Mouse (Mus musculus) forebrain, embryonic 14.5 days (tissue): Measurements from ENCODE around the gene Inafm2. TPM values are rescaled to one million over a fixed set of nuclear protein-coding genes. Genes with fewer than 3 reads are reported as not detected.

ENCODE experiments used
- ATAC-seq: fragments of 200-750 bp; cut with Nextera tagmentation; 2 replicates; pipeline ENCODE4 v1.8.0; 2017; ENCODE audit warnings: mild to moderate bottlenecking, moderate library complexity
- DNase-seq: peaks from one replicate; pipeline ENCODE4 v3.0.0-alpha.2; 2015; ENCODE audit warnings: low spot score
- H3K27ac ChIP-seq: fragments of 300-500 bp; sonication (generic); 2 replicates; pipeline ENCODE4 v1.5.1; 2014; ENCODE audit warnings: low read depth, mild to moderate bottlenecking, control low read depth, low read length, moderate library complexity
- H3K27me3 ChIP-seq: fragments of 300-500 bp; sonication (generic); replicated peaks from 2 replicates; pipeline ENCODE4 v1.6.1; 2014; ENCODE audit warnings: low read length, control low read depth, mixed read lengths; ENCODE audit not compliant: control insufficient read depth, insufficient read depth
- H3K36me3 ChIP-seq: fragments of 300-500 bp; sonication (generic); 2 replicates; pipeline ENCODE4 v1.6.1; 2014; ENCODE audit warnings: low read length, control low read depth; ENCODE audit not compliant: control insufficient read depth, insufficient read depth
- H3K4me1 ChIP-seq: fragments of 300-500 bp; sonication (generic); 2 replicates; pipeline ENCODE4 v1.6.1; 2014; ENCODE audit warnings: antibody characterized with exemption, low read length, control low read depth; ENCODE audit not compliant: control insufficient read depth, insufficient read depth
- H3K4me2 ChIP-seq: fragments of 300-500 bp; sonication (generic); 2 replicates; pipeline ENCODE4 v1.6.1; 2014; ENCODE audit warnings: mild to moderate bottlenecking, control low read depth, low read length
- H3K4me3 ChIP-seq: fragments of 300-500 bp; sonication (generic); 2 replicates; pipeline ENCODE4 v1.5.1; 2014; ENCODE audit warnings: low read depth, low read length, control low read depth
- H3K9ac ChIP-seq: fragments of 300-500 bp; sonication (generic); 2 replicates; pipeline ENCODE4 v1.6.1; 2014; ENCODE audit warnings: mild to moderate bottlenecking, low read length, control low read depth, moderate library complexity
- H3K9me3 ChIP-seq: fragments of 300-500 bp; sonication (generic); replicated peaks from 2 replicates; pipeline ENCODE4 v1.6.1; 2016; ENCODE audit warnings: low read length, control low read depth, mixed read lengths; ENCODE audit not compliant: control insufficient read depth
- WGBS: fragments of 180-500 bp; shearing (Covaris S2); extraction: QIAGEN DNeasy Blood & Tissue Kit; methylation state at CpG from one replicate; pipeline ENCODE4 v1.1.7; 2014; 5-methylcytosine and 5-hydroxymethylcytosine counted together
- polyA plus RNA-seq: library from polyadenylated mRNA; unstranded; fragments of >200 nt; fragmentation: Nextera tagmentation; extraction: Ambion mirVana; gene quantifications from 2 replicates; pipeline ENCODE4 v1.2.1, GENCODE M21; 2014

Inafm2 gene
- polyA plus RNA-seq, 1 experiment from 2014 or later, result 33.7 TPM

DNA sequence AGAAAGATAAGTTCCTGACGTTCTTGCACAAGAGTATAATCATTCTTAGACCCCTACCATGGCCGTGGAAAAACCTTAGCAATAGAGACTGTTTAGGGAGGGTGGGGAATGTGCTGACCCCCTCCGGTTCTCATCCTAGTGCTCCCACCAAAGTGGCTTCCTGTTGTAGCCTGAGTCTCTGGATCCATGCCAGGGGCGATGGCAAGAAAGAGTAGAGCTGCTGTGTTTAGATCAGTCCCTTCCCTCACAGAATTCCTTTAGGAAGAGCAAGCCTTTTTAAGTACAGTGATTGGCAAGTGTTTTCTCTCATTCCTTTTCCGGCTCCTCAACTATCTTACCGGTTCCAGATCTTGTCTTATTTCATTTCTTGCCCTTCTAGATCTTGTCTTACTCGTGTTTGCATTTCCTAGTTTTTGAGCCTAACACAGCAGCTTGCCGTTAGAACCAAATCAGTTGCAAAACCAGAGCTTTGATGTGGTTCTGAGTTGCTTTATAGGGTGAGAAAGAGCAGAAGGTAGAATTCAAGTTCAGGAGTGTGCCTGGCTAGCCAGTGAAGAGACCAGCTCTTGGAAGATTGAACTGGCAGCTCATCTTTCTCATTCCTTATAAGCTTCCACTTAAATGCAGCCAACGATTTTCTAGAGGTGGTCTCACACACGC is 1.9 kb downstream of the Inafm2 start:
- Histone ChIP-seq H3K4me2 (peak overlapping the region; percentile 96), H3K4me1 (peaks cover 19% of the 10 kb centered on the region; the same call in 1 of the 2 replicates), H3K27ac (no peak overlapping the region), H3K27me3 (peaks cover 2% of the 10 kb centered on the region; the same call in 1 of the 2 replicates), H3K9me3 (no peaks in the 10 kb centered on the region), H3K9ac (no peak overlapping the region; the same call in 1 of the 2 replicates), H3K36me3 (peaks cover 3% of the 10 kb centered on the region; the same call in 1 of the 2 replicates), H3K4me3 (peak overlapping the region; percentile 81)
- 33% methylated on average over 10 of the region's 10 CpGs for WGBS
- ATAC-seq, result no peak
- DNase-seq, result peak; percentile 61

DNA sequence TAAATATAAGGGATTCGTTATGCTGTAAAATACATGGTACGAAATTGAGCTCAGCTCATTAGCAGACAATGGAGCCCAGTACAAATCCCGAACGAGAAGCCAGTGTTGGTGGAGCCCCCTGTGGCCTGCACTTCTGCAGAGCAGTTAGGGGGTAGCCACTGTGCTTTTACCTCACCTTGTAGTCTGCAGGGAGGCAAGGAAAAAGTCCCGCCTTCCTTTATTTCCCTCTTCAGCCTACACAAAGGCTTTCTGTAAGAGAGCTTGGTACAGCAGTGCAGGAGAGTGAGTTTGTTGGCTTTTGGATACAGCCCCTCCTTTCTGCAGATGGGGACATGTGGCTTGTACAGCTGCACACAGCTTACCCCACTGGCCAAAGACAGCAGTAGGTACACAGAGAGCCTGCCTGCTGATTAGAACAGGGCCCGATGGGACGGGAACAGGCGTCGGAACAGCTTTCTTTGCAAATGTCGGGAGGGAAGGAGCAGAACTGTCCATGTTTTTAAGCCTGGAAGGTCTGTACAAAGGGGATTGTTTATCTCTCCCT is 3.9 kb downstream of the Inafm2 start:
- Histone ChIP-seq H3K27me3 (peaks cover 1% of the 10 kb centered on the region; the same call in 1 of the 2 replicates), H3K4me1 (peaks cover 19% of the 10 kb centered on the region; the same call in 1 of the 2 replicates), H3K4me2 (peak overlapping the region; percentile 16; the same call in 1 of the 2 replicates), H3K27ac (no peak overlapping the region), H3K9ac (0 out of 2 replicates have a peak overlapping the region, but pooled peaks have one; percentile 6), H3K4me3 (no peak overlapping the region), H3K9me3 (no peaks in the 10 kb centered on the region), H3K36me3 (peaks cover 3% of the 10 kb centered on the region; the same call in 1 of the 2 replicates)
- DNase-seq, result no peak
- 4% methylated on average over 10 of the region's 10 CpGs for WGBS
- ATAC-seq, result no peak

DNA sequence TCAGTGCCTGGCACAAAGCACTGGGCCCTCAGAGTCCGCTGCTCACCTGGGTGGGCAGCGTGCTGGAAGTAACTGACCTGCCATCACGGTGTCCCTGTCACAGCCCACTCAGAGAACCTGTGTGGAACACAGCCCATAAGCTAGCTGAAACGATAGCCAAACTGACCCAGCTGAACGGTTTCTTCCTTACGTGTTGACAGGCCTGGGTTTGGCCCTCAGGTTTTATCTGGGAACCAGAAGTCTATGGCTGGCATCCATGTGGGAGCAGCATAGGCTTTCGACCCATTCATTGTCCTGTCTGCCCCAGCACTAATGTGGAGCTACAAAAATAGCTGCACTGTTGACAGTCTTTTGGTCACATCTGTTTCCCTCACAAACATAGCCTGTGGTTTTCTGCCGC is 4.9 kb downstream of the Inafm2 start:
- ATAC-seq (no peak), DNase-seq (no peak)
- no peak overlapping the region for H3K4me2 ChIP-seq
- no peaks in the 10 kb centered on the region for H3K9me3 ChIP-seq
- no peak overlapping the region for H3K4me3 ChIP-seq
- peaks cover 3% of the 10 kb centered on the region; the same call in 1 of the 2 replicates for H3K36me3 ChIP-seq
- peaks cover 13% of the 10 kb centered on the region; the same call in 1 of the 2 replicates for H3K4me1 ChIP-seq
- no peak overlapping the region for H3K9ac ChIP-seq
- WGBS, result 81% methylated on average over 8 of the region's 8 CpGs
- H3K27ac ChIP-seq, result no peak overlapping the region
- H3K27me3 ChIP-seq, result no peaks in the 10 kb centered on the region

DNA sequence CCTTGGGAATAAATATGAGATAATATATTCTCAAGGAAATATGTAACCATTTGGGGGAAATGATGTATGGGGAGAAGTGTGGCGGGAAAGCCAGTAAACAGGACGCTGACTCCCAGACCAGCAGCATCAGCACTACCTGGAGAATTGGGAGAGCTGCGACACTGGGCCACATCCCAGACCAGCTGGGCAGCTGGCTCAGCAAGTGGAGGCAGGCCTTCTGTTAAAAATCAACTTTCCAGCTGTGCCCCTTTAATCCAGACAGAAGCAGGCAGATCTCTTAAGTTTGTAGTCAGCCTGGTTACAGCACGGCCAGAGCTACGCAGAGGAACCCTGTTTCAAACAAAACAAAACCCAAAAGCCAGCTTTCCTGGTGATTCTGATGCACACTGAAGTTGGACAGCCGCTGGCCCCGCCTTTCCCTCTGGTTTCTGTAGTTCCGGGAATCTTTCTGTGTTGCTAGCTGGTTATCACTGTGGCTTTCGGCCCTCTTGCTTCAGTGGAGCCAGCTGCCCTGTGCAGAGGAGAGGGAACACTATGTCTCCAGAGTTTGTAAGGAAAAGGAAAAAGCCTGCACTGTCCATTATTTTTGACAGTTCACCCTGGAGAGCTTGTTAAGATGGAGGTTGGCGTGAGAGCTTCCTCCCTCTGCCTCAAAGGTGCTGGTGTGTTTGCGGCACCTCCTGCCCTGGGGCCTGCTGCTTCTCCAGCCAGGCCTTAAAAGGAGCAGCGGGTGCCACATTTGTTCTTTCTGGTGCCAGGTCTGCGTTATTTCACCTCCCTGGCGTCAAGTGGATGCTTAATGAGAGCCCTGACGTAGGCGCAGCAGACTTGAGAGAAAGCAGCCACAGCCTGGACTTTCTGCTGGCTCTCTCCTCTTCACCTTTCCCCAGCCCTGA is 6.6 kb downstream of the Inafm2 start:
- Histone ChIP-seq H3K4me1 (peaks cover 13% of the 10 kb centered on the region; the same call in 1 of the 2 replicates), H3K9ac (no peak overlapping the region), H3K36me3 (peaks cover 3% of the 10 kb centered on the region; the same call in 1 of the 2 replicates), H3K27me3 (no peaks in the 10 kb centered on the region), H3K27ac (no peak overlapping the region), H3K9me3 (no peaks in the 10 kb centered on the region), H3K4me3 (no peak overlapping the region), H3K4me2 (no peak overlapping the region)
- WGBS, result 65% methylated on average over 16 of the region's 16 CpGs
- ATAC-seq (no peak), DNase-seq (no peak)

DNA sequence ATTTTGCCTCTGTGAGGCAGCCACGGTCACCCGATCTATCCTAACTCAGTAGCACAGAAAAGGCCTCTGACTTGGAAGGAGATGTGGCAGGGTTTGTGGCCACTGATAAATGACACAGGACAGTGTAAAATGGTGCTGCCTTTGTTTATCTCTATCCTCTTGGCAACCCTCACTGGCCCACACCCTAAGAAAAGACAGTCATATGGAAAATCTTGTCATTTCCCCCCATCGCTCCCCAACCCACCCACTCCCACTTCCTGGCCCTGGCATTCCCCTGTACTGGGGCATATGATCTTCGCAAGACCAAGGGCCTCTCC is 7.2 kb downstream of the Inafm2 start:
- ATAC-seq, result no peak
- H3K27me3 ChIP-seq, result no peaks in the 10 kb centered on the region
- H3K27ac ChIP-seq, result no peak overlapping the region
- peaks cover 3% of the 10 kb centered on the region; the same call in 1 of the 2 replicates for H3K36me3 ChIP-seq
- WGBS, result 72% methylated on average over 3 of the region's 4 CpGs
- no peak overlapping the region for H3K4me3 ChIP-seq
- no peak overlapping the region for H3K4me2 ChIP-seq
- no peak for DNase-seq
- peaks cover 9% of the 10 kb centered on the region; the same call in 1 of the 2 replicates for H3K4me1 ChIP-seq
- no peak overlapping the region for H3K9ac ChIP-seq
- H3K9me3 ChIP-seq, result no peaks in the 10 kb centered on the region

DNA sequence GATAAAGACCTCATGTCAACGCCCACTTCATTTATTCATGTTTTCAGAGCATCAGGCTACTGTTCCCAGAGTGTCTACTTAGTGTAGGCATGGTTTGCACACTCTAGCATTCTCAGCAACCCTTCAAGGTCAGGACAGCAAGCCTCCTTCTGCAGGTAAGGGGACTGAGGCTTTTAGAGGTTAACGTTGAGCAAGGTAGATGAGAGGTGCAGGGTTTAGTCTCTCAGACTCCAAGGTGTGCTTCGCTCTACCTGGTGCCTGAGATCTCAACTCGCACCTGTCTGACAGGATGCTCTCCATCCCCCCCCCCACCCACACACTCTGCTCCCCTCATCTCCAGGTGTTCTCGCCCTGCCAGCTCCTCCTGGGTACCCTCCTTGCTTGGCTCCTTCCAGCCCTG is 8.6 kb downstream of the Inafm2 start:
- Histone ChIP-seq H3K9ac (no peak overlapping the region), H3K36me3 (peaks cover 3% of the 10 kb centered on the region; the same call in 1 of the 2 replicates), H3K4me1 (peaks cover 5% of the 10 kb centered on the region; the same call in 1 of the 2 replicates), H3K4me2 (no peak overlapping the region), H3K27me3 (no peaks in the 10 kb centered on the region), H3K27ac (no peak overlapping the region), H3K9me3 (no peaks in the 10 kb centered on the region), H3K4me3 (no peak overlapping the region)
- DNase-seq, result no peak
- WGBS, result 86% methylated on average over 5 of the region's 5 CpGs
- no peak for ATAC-seq

DNA sequence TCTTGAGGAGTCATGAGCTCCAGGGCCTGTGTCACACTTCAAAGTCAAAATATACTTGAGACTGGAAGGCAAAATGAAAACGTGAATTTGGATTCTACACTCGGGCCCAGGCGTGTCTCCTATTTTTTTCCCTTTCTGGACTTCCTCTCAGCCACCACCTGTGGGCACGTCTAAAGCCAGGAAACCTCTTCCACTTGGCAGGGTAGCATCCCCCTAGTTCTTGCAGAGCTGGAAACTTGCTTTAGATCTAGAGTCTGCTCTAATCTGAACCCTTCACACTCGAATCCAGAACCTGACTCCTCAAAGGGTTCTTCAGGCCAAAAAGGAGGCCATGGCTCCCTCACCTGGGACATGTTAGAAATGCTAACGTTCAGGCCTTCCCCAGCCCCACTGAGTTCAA is 9.8 kb downstream of the Inafm2 start:
- H3K4me2 ChIP-seq, result no peak overlapping the region
- no peaks in the 10 kb centered on the region for H3K27me3 ChIP-seq
- DNase-seq, result no peak
- H3K9me3 ChIP-seq, result no peaks in the 10 kb centered on the region
- no peak for ATAC-seq
- H3K9ac ChIP-seq, result no peak overlapping the region
- peaks cover 3% of the 10 kb centered on the region; the same call in 1 of the 2 replicates for H3K36me3 ChIP-seq
- WGBS, result 85% methylated on average over 6 of the region's 6 CpGs
- no peak overlapping the region for H3K4me3 ChIP-seq
- no peak overlapping the region for H3K27ac ChIP-seq
- H3K4me1 ChIP-seq, result peaks cover 2% of the 10 kb centered on the region; the same call in 1 of the 2 replicates

DNA sequence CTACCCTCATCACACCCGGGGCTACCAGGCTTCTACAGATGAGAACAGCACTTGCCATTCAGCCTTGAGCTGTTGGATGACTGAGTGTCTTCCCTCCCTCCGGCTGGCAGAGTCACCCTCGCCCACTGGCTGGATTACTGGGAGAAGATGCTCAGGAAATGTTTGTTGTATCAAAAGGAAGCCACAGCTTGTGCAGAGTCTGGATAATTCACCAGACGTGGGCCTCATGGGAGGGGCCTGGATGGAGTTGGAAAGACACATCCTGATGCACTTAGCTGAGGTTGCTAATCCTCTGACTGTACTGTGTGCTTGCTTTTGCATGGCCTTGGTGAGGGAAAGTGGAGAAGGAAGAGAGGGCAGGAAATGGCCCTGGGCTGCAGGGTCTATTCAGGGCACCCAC is 10.5 kb downstream of the Inafm2 start:
- H3K4me1 ChIP-seq, result peaks cover 9% of the 10 kb centered on the region; the same call in 1 of the 2 replicates
- H3K27ac ChIP-seq, result no peak overlapping the region
- no peak overlapping the region for H3K9ac ChIP-seq
- ATAC-seq (no peak), DNase-seq (no peak)
- whole genome bisulfite sequencing, result 85% methylated on average over 4 of the region's 4 CpGs
- H3K36me3 ChIP-seq, result peaks cover 3% of the 10 kb centered on the region; the same call in 1 of the 2 replicates
- H3K4me2 ChIP-seq, result no peak overlapping the region
- H3K27me3 ChIP-seq, result no peaks in the 10 kb centered on the region
- no peaks in the 10 kb centered on the region for H3K9me3 ChIP-seq
- no peak overlapping the region for H3K4me3 ChIP-seq
